Mouse (Mus musculus) hematopoietic stem cell, adult 5-6 weeks (primary cell): ENCODE results near the gene Ccl3. TPM values are rescaled to one million over a fixed set of nuclear protein-coding genes. Genes with fewer than 3 reads are reported as not detected.

Experiments used
- total RNA-seq: library from RNA; stranded (forward); fragments of 172-1452, 232-1000 nt; gene quantifications from 2 replicates; pipeline ENCODE4 v1.2.3, GENCODE M21; 2017

Gene Ccl3
- total RNA-seq, 1 experiment from 2014 or later = 333 TPM

Other genes with a start within 250 kb of the Ccl3 start
- gene Rasl10b, start 240.2 kb downstream of the Ccl3 start, total RNA-seq = not detected in 2 replicates
- gene Gas2l2, start 219.9 kb downstream of the Ccl3 start, total RNA-seq = not detected in 2 replicates
- 10.5 and 17.7 TPM in 2 replicates for gene 1700020L24Rik, start 211.7 kb downstream of the Ccl3 start, total RNA-seq
- 1.4 and 2.4 TPM in 2 replicates for gene Mmp28, start 186.3 kb downstream of the Ccl3 start, total RNA-seq
- 41.5 and 69.0 TPM in 2 replicates for gene Taf15, start 176.3 kb downstream of the Ccl3 start, total RNA-seq
- gene Heatr9, start 127.2 kb downstream of the Ccl3 start, total RNA-seq = not detected in 2 replicates
- gene Ccl5, start 118.8 kb downstream of the Ccl3 start, total RNA-seq = 4.7 and 5.3 TPM in 2 replicates
- 37.3 and 43.8 TPM in 2 replicates for gene Ccl9, start 70.7 kb downstream of the Ccl3 start, total RNA-seq
- gene Ccl6, start 56.3 kb downstream of the Ccl3 start, total RNA-seq = 6.3 and 33.4 TPM in 2 replicates
- 9.7 TPM in 1 of 2 replicates, not detected in the other for gene Rpl9-ps1, start 3.7 kb downstream of the Ccl3 start, total RNA-seq
- 160 and 215 TPM in 2 replicates for gene Ccl4, start 13.2 kb upstream of the Ccl3 start, total RNA-seq
- gene Wfdc17, start 54.6 kb upstream of the Ccl3 start, total RNA-seq = 54.2 and 80.5 TPM in 2 replicates
- 6.6 and 15.4 TPM in 2 replicates for gene Wfdc18, start 59.7 kb upstream of the Ccl3 start, total RNA-seq
- gene Wfdc21, start 97.6 kb upstream of the Ccl3 start, total RNA-seq = 44.6 and 220 TPM in 2 replicates
- 14.7 and 16.0 TPM in 2 replicates for gene Heatr6, start 104.3 kb upstream of the Ccl3 start, total RNA-seq
- not detected in 2 replicates for gene Hnf1b, start 200.7 kb upstream of the Ccl3 start, total RNA-seq